Mouse (Mus musculus): ENCODE data around the gene Kif26b. TPM values are rescaled to one million over a fixed set of nuclear protein-coding genes. Genes with fewer than 3 reads are reported as not detected.
A peak's percentile ranks its signal among the peaks of the same experiment; 100 is the strongest.

The Kif26b gene
- total RNA-seq, 2 experiments from 2014 or later = 8.6 to 9.0 TPM

GRCm38 (mm10) chr1:178893229-178894080 is 364.5 kb downstream of the Kif26b start:
- DNase-seq (ENCODE audit: low spot score in 2 of 2) = no peak

- DNase-seq (ENCODE audit: low spot score in 2 of 2) = no peak
These were observed 365.1 kb downstream of the Kif26b start for GRCm38 (mm10) chr1:178894081-178894401.

GRCm38 (mm10) chr1:178895674-178896073 is 366.7 kb downstream of the Kif26b start:
- no peak for DNase-seq (ENCODE audit: low spot score in 2 of 2)

- no peak for DNase-seq (ENCODE audit: low spot score in 2 of 2)
These were observed 382.0 kb downstream of the Kif26b start for GRCm38 (mm10) chr1:178910951-178911350.

- no peak for DNase-seq (ENCODE audit: low spot score in 2 of 2)
These were observed 384.2 kb downstream of the Kif26b start for GRCm38 (mm10) chr1:178912936-178913716.

- no peak for DNase-seq (ENCODE audit: low spot score in 2 of 2)
These were observed 386.1 kb downstream of the Kif26b start for GRCm38 (mm10) chr1:178915056-178915455.

- DNase-seq (ENCODE audit: low spot score in 2 of 2) = no peak
These were observed 388.4 kb downstream of the Kif26b start for GRCm38 (mm10) chr1:178917194-178917902.

- no peak for DNase-seq (ENCODE audit: low spot score in 2 of 2)
These were observed 395.7 kb downstream of the Kif26b start for GRCm38 (mm10) chr1:178924492-178925183.

- DNase-seq (ENCODE audit: low spot score in 2 of 2) = no peak
These were observed 400.6 kb downstream of the Kif26b start for GRCm38 (mm10) chr1:178929531-178929930.

GRCm38 (mm10) chr1:178933953-178934637 is 405.2 kb downstream of the Kif26b start:
- no peak for DNase-seq (ENCODE audit: low spot score in 2 of 2)

- no peak for DNase-seq (ENCODE audit: low spot score in 2 of 2)
These were observed 407.5 kb downstream of the Kif26b start for GRCm38 (mm10) chr1:178936457-178936856.

- no peak for DNase-seq (ENCODE audit: low spot score in 2 of 2)
These were observed 408.1 kb downstream of the Kif26b start for GRCm38 (mm10) chr1:178936976-178937375.

GRCm38 (mm10) chr1:178940353-178940752 is 411.4 kb downstream of the Kif26b start:
- DNase-seq (ENCODE audit: low spot score in 2 of 2) = no peak

GRCm38 (mm10) chr1:178942251-178942963 is 413.5 kb downstream of the Kif26b start:
- no peak for DNase-seq (ENCODE audit: low spot score in 2 of 2)

GRCm38 (mm10) chr1:178952910-178953309 is 424.0 kb downstream of the Kif26b start:
- DNase-seq (ENCODE audit: low spot score in 2 of 2) = no peak

- DNase-seq (ENCODE audit: low spot score in 2 of 2) = no peak
These were observed 429.7 kb downstream of the Kif26b start for GRCm38 (mm10) chr1:178958641-178959040.

- peak; percentile 77 to 85 for DNase-seq (ENCODE audit: low spot score in 2 of 2)
These were observed 431.2 kb downstream of the Kif26b start for GRCm38 (mm10) chr1:178960015-178960559.

GRCm38 (mm10) chr1:178961661-178962060 is 432.7 kb downstream of the Kif26b start:
- no peak for DNase-seq (ENCODE audit: low spot score in 2 of 2)

GRCm38 (mm10) chr1:178972055-178972454 is 443.1 kb downstream of the Kif26b start:
- DNase-seq (ENCODE audit: low spot score in 2 of 2) = no peak

All from left cerebral cortex, adult 18-20 months (tissue).